Mouse (Mus musculus) left cerebral cortex, adult 18-20 months (tissue): ENCODE measurements around the gene Hoxd12. TPM values are rescaled to one million over a fixed set of nuclear protein-coding genes. Genes with fewer than 3 reads are reported as not detected.

Source experiments
- DNase-seq, 2 experiments: peaks; one replicate each; pipeline ENCODE4 v3.0.0; 2021 to 2022; ENCODE audit warnings: low spot score in 2 of 2, mixed read lengths in 1 of 2
- microRNA-seq, 2 experiments: library from miRNA; unstranded; fragments of <30 nt; microRNA quantifications; one replicate each; pipeline ENCODE4 v1.2.0; 2021
- total RNA-seq, 2 experiments: library from RNA; stranded (reverse); gene quantifications; 2 replicates each; pipeline ENCODE4 v1.2.3; 2021

Gene Hoxd12
- total RNA-seq, 2 experiments from 2014 or later: not detected

DNA sequence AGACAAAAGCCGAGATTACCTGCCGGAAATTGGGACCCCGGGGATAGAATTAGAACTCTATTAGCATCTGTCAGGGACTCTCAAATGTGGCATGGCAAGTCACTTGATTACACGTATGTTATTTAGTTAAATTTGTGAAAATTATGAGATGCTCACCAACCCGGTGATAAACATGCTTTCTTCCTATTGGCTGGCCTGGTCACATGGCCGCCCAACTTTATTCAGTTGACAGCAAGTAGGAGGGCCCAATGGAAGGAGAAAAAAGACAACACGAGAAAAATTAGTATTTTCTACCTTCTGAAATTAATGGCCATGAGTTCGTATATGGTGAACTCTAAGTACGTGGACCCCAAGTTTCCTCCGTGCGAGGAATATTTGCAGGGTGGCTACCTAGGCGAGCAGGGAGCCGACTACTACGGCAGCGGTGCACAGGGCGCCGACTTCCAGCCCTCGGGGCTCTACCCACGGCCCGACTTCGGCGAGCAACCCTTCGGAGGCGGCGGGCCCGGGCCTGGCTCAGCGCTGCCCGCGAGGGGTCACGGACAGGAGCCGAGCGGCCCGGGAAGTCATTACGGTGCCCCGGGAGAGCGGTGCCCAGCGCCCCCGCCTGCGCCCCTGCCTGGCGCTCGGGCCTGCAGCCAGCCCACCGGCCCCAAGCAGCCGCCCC, 52.3 kb downstream of the Hoxd12 start:
- no peak for DNase-seq

Small RNAs within 50 kb of the gene (microRNA-seq; reads per million reads assigned to microRNA genes)
- gene Gm44463 (0 reads per million in 2 experiments), gene Mir10b (17.8 to 17.9 reads per million in 2 experiments)

Other genes starting within 250 kb of the Hoxd12 start
- 10 to 100 TPM; 67.4 to 78.8 TPM for gene Lnpk, start 95.6 kb upstream of the Hoxd12 start, total RNA-seq
- not detected for gene Evx2, start 15.5 kb upstream of the Hoxd12 start, total RNA-seq
- not detected for gene Hoxd13, start 6.7 kb upstream of the Hoxd12 start, total RNA-seq
- gene Hoxd11, start 4.5 kb downstream of the Hoxd12 start, total RNA-seq: not detected
- not detected for gene Hoxd10, start 16.9 kb downstream of the Hoxd12 start, total RNA-seq
- not detected for gene Hoxd9, start 22.7 kb downstream of the Hoxd12 start, total RNA-seq
- not detected for gene Hoxd8, start 29.6 kb downstream of the Hoxd12 start, total RNA-seq
- gene Hoxd3, start 36.9 kb downstream of the Hoxd12 start, total RNA-seq: not detected
- gene Hoxd4, start 36.9 kb downstream of the Hoxd12 start, total RNA-seq: not detected
- gene Gm28230, start 51.7 kb downstream of the Hoxd12 start, total RNA-seq: not detected
- gene Hoxd1, start 88.0 kb downstream of the Hoxd12 start, total RNA-seq: not detected
- gene Mtx2, start 150.8 kb downstream of the Hoxd12 start, total RNA-seq: 10 to 100 TPM; 44.0 to 47.6 TPM